Mouse (Mus musculus) liver, adult 2 months (tissue): ENCODE results near the gene Tmx1. TPM values are rescaled to one million over a fixed set of nuclear protein-coding genes. Genes with fewer than 3 reads are reported as not detected.

Source experiments
- DNase-seq: peaks from one replicate; pipeline ENCODE4 v3.0.0-alpha.2; 2011; ENCODE audit warnings: low read depth, low spot score; ENCODE audit errors: extremely low read depth
- H3K27ac ChIP-seq: fragments of 200-500 bp; replicated peaks from 2 replicates; pipeline ENCODE4 v1.5.1; 2012; ENCODE audit warnings: low read depth, mild to moderate bottlenecking, control low read depth, inconsistent platforms, low read length; ENCODE audit not compliant: insufficient read depth
- H3K27me3 ChIP-seq: fragments of 200-500 bp; 2 replicates; pipeline ENCODE4 v1.6.1; 2012; ENCODE audit warnings: mild to moderate bottlenecking, moderate library complexity, low read length, inconsistent platforms; ENCODE audit not compliant: control insufficient read depth, insufficient read depth
- H3K36me3 ChIP-seq: fragments of 200-500 bp; 2 replicates; pipeline ENCODE4 v1.6.1; 2012; ENCODE audit warnings: low read length, inconsistent platforms; ENCODE audit not compliant: control insufficient read depth, insufficient read depth
- H3K4me1 ChIP-seq: fragments of 200-500 bp; 2 replicates; pipeline ENCODE4 v1.6.1; 2011; ENCODE audit warnings: low read length; ENCODE audit not compliant: control insufficient read depth, insufficient read depth
- H3K4me3 ChIP-seq: fragments of 200-500 bp; 2 replicates; pipeline ENCODE4 v1.5.1; 2011; ENCODE audit warnings: low read depth, mild to moderate bottlenecking, control low read depth, low read length, moderate library complexity; ENCODE audit not compliant: insufficient read depth
- H3K79me2 ChIP-seq: fragments of 200-500 bp; 2 replicates; pipeline ENCODE4 v1.6.1; 2012; ENCODE audit warnings: inconsistent platforms, mild to moderate bottlenecking, low read length, moderate library complexity; ENCODE audit not compliant: control insufficient read depth, insufficient read depth
- H3K9ac ChIP-seq: fragments of 200-500 bp; 2 replicates; pipeline ENCODE4 v1.6.1; 2012; ENCODE audit warnings: low read depth, mild to moderate bottlenecking, control low read depth, inconsistent platforms, low read length
- CTCF ChIP-seq: fragments of 200-500 bp; IDR thresholded peaks from 2 replicates; pipeline ENCODE4 v1.5.1; 2011; ENCODE audit warnings: low read depth, low read length, control low read depth
- POLR2A ChIP-seq: fragments of 200-500 bp; IDR thresholded peaks from 2 replicates; pipeline ENCODE4 v1.6.1; 2011; ENCODE audit warnings: low read length, control low read depth; ENCODE audit not compliant: insufficient read depth; ENCODE audit errors: extremely low read depth
- WGBS: fragments of 180-500 bp; shearing (Covaris S2); methylation state at CpG from one replicate; pipeline ENCODE4 v1.1.7; 2018; 5-methylcytosine and 5-hydroxymethylcytosine counted together
- polyA plus RNA-seq: library from polyadenylated mRNA; depleted of rRNA; stranded (reverse); fragments of >200 nt; gene quantifications from 2 replicates; pipeline ENCODE4 v1.2.3, GENCODE M21; 2012; rRNA removed
- total RNA-seq: library from RNA; depleted of rRNA; stranded (reverse); fragments of >200 nt; gene quantifications from 2 replicates; pipeline ENCODE4 v1.2.3, GENCODE M21; 2014; rRNA removed

Gene Tmx1
- total RNA-seq (33.8 and 41.9 TPM in 2 replicates), polyA plus RNA-seq (6.5 and 7.0 TPM in 2 replicates)

DNA sequence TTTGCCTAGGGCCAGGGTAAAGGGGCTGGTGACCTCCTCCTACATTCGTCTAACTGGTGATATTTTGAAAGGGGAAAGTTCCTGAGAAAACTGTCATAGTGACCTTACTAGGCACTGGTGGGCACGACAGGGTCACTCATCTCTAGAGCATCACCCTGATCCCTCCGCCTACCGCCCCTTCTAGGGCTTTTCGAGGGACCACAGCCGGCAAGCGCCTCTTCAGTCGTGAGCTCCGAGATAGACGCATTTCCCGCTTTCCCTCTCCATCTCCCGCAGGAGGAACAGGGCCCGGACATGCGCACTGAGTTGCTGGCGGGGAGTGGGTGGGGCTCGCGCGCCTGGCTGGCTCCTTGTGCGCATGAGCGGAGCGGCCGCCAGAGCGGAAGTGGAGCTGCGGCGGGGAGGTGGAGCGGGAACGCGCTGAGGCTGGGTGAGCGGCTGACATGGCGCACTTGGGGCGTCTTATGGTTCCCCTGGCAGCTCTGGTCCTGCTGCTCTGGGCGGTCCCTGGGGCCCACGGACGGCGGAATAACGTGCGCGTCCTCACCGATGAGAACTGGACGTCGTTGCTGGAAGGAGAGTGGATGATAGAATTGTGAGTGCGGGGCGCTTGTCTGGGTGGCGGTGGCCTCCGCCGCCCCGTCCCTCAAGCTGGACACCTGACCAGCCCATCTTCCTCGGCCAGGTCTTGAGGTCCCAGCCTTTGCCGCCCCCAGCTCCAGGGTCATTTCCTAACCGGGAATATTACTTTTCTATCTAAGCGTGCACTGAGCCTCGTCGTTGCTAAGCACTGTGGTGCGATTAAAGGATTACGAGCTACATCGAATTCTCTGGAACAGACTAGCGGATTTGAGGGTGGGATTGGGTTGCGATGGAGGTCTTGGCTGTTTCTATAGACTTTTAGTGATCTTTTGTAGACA is at the start of gene Tmx1:
Gene Tmx1, plus strand, starts transcription at position 370 of the 920 bp plus-strand sequence.
- H3K4me3 ChIP-seq, result peak within 1 kb of the TSS; percentile 94
- peaks cover 14% of the 10 kb centered on the region; the same call in 1 of the 2 replicates for H3K79me2 ChIP-seq
- H3K27ac ChIP-seq, result peak within 1 kb of the TSS; percentile 82
- no peaks in the 10 kb centered on the region for H3K27me3 ChIP-seq
- under 1% methylated on average over 58 of the region's 58 CpGs for WGBS
- peaks cover 6% of the 10 kb centered on the region for H3K36me3 ChIP-seq
- TF ChIP-seq CTCF (no peak), POLR2A (peak; percentile 47; the same call in 1 of the 2 replicates)
- H3K9ac ChIP-seq, result peak within 1 kb of the TSS; percentile 93
- DNase-seq, result peak; percentile 76
- H3K4me1 ChIP-seq, result peaks cover 3% of the 10 kb centered on the region; the same call in 1 of the 2 replicates

GRCm38 (mm10) chr12:70404327-70404726 is 48.6 kb upstream of the Tmx1 start:
- Histone ChIP-seq H3K79me2 (no peaks in the 10 kb centered on the region), H3K4me1 (no peaks in the 10 kb centered on the region), H3K9ac (no peak overlapping the region), H3K27ac (no peak overlapping the region), H3K36me3 (no peaks in the 10 kb centered on the region), H3K4me3 (no peak overlapping the region), H3K27me3 (no peaks in the 10 kb centered on the region)
- TF ChIP-seq POLR2A (no peak), CTCF (no peak)
- no peak for DNase-seq
- WGBS, result 75% methylated on average over 6 of the region's 6 CpGs

DNA sequence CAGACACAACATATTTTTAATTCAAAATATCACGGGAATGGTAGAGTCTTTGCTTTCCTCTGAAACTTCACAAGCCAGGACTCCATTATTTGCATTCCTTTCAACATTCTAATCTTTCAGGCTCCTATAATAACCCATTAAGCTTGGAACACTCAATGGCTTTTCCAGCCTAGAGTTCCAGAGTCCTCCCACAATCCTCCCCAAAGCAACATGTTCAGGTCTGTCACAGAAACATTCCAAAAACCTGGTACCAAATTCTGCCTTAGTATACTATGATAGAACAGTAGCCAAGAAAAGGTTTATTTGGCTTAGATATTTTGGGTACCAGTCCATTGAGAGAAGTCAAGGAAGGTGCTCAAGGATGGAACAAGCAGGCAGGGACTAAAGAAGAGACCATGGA is 44.5 kb upstream of the Tmx1 start:
- no peak for TF ChIP-seq POLR2A
- TF ChIP-seq CTCF, result no peak
- H3K79me2 ChIP-seq, result no peaks in the 10 kb centered on the region
- no peaks in the 10 kb centered on the region for H3K4me1 ChIP-seq
- no peak for DNase-seq
- H3K36me3 ChIP-seq, result no peaks in the 10 kb centered on the region
- H3K9ac ChIP-seq, result no peak overlapping the region
- H3K4me3 ChIP-seq, result no peak overlapping the region
- no peaks in the 10 kb centered on the region for H3K27me3 ChIP-seq
- H3K27ac ChIP-seq, result no peak overlapping the region
- WGBS, result 76% methylated on average over 1 of the region's 1 CpGs

DNA sequence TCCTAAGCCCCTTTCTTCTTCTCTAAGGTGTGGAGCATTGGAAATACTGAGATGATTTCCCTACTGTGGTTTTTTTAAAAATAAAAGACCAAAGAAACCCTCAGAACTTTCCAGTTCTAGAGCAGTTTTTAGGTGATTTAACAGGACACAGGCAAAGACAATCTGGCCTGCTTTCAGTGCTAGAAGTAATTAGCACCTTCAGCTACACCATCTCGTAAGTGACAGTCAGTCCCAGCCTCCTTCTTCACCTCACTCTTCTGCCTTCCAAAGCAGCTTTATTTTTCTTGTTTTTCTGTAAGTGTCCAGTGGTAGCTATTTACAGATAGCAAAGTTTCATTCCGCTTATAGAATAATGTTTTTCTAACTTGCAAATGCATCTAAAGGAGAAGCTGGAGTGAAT is 43.3 kb upstream of the Tmx1 start:
- H3K9ac ChIP-seq, result no peak overlapping the region
- no peaks in the 10 kb centered on the region for H3K4me1 ChIP-seq
- no peaks in the 10 kb centered on the region for H3K36me3 ChIP-seq
- no peak overlapping the region for H3K4me3 ChIP-seq
- WGBS, result 86% methylated on average over 2 of the region's 2 CpGs
- no peak for DNase-seq
- no peak overlapping the region for H3K27ac ChIP-seq
- TF ChIP-seq CTCF (no peak), POLR2A (no peak)
- H3K27me3 ChIP-seq, result no peaks in the 10 kb centered on the region
- no peaks in the 10 kb centered on the region for H3K79me2 ChIP-seq

GRCm38 (mm10) chr12:70420216-70420615 is 32.7 kb upstream of the Tmx1 start:
- TF ChIP-seq CTCF, result no peak
- no peak for TF ChIP-seq POLR2A
- no peaks in the 10 kb centered on the region for H3K79me2 ChIP-seq
- H3K4me1 ChIP-seq, result no peaks in the 10 kb centered on the region
- no peak overlapping the region for H3K4me3 ChIP-seq
- H3K36me3 ChIP-seq, result no peaks in the 10 kb centered on the region
- WGBS, result 91% methylated on average over 1 of the region's 1 CpGs
- no peaks in the 10 kb centered on the region for H3K27me3 ChIP-seq
- H3K9ac ChIP-seq, result no peak overlapping the region
- no peak overlapping the region for H3K27ac ChIP-seq
- no peak for DNase-seq

- 83% methylated on average over 3 of the region's 3 CpGs for WGBS
- TF ChIP-seq CTCF, result no peak
- no peak for TF ChIP-seq POLR2A
Observed at GRCm38 (mm10) chr12:70421028-70421427, 31.9 kb upstream of the Tmx1 start.

More at GRCm38 (mm10) chr12:70421028-70421427, 31.9 kb upstream of the Tmx1 start:
- no peak overlapping the region for H3K4me3 ChIP-seq
- H3K36me3 ChIP-seq, result no peaks in the 10 kb centered on the region
- H3K27me3 ChIP-seq, result no peaks in the 10 kb centered on the region
- no peaks in the 10 kb centered on the region for H3K79me2 ChIP-seq
- DNase-seq, result no peak
- H3K27ac ChIP-seq, result no peak overlapping the region
- no peak overlapping the region for H3K9ac ChIP-seq
- H3K4me1 ChIP-seq, result no peaks in the 10 kb centered on the region
